Mouse (Mus musculus): ENCODE results near the gene Tlr4. TPM values are rescaled to one million over a fixed set of nuclear protein-coding genes. Genes with fewer than 3 reads are reported as not detected.

Gene Tlr4
- polyA plus RNA-seq, 1 experiment from 2014 or later = 0.91 TPM

DNA sequence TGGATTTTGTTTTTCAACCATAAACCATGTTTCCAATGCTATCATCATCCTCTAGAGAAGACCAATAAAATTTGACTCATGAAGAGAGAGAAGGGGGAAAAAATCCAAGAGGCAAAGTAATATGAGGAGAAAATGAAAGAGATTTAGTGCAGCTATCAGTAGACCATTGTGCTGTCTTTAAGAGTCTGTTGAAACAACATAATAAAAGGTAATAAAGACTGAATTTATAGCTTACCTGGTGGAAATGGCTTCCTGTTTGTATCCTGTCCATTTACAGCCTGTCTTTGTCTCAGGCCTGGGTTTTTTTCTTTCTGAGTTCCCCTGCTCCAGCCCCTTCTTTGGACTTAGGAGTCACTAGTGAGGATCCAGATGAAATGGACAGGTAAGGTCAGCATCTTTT is 81.0 kb downstream of the Tlr4 start:
- Histone ChIP-seq H3K9me3 (no peaks in the 10 kb centered on the region), H3K4me2 (no peak overlapping the region), H3K27me3 (no peaks in the 10 kb centered on the region), H3K36me3 (no peaks in the 10 kb centered on the region), H3K4me3 (no peak overlapping the region), H3K4me1 (replicated peaks) (no peaks in the 10 kb centered on the region), H3K27ac (replicated peaks) (no peak overlapping the region), H3K9ac (no peak overlapping the region)
- ATAC-seq (ENCODE audit: low FRiP score, low read depth) = no peak

GRCm38 (mm10) chr4:66919630-66920372 is 92.4 kb downstream of the Tlr4 start:
- peaks cover 6% of the 10 kb centered on the region; the same call in 1 of the 2 replicates for H3K4me1 ChIP-seq (replicated peaks)
- no peak overlapping the region for H3K4me2 ChIP-seq
- no peaks in the 10 kb centered on the region for H3K9me3 ChIP-seq
- no peaks in the 10 kb centered on the region for H3K36me3 ChIP-seq
- WGBS = 67% methylated on average over 3 of the region's 3 CpGs
- ATAC-seq (ENCODE audit: low FRiP score, low read depth) = no peak
- no peak overlapping the region for H3K4me3 ChIP-seq
- no peak overlapping the region for H3K9ac ChIP-seq
- no peaks in the 10 kb centered on the region for H3K27me3 ChIP-seq
- H3K27ac ChIP-seq (replicated peaks) = no peak overlapping the region

DNA sequence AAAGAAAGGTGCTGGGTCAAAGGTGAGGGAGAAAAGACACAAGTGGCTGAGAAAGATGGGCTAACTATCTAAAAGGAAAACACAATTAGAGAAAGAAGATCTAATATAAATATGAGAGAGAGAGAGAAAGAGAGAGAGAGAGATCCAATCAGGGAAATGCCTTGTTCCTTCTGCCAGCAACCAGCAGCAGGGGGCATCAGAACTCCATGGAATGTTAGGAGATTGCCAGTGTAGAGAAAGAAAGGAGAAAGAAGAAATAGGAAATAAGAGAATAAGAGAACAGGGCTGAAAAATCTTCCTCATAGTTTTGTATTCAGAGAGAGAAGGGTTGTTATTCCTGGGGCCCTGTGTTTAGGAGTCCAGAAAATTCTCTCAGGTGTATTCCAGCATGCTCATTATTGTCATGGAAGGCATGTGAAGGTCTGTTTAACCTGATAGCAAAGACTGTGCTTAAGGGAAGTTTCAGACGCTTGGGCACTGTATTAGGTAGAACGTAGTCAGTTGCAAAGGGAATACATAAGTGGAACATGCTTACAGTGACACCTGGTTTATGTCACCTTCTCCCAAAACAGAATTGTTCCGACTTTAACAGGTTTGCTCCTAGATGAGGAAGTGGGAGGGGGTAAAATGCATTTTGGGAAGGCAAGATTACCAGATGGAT is 96.4 kb downstream of the Tlr4 start:
- no peaks in the 10 kb centered on the region for H3K9me3 ChIP-seq
- no peak overlapping the region for H3K9ac ChIP-seq
- H3K4me1 ChIP-seq (replicated peaks) = peaks cover 6% of the 10 kb centered on the region; the same call in 1 of the 2 replicates
- H3K4me3 ChIP-seq = no peak overlapping the region
- no peaks in the 10 kb centered on the region for H3K27me3 ChIP-seq
- WGBS = 45% methylated on average over 3 of the region's 3 CpGs
- peak; percentile 72; the same call in 1 of the 2 replicates for ATAC-seq (ENCODE audit: low FRiP score, low read depth)
- no peaks in the 10 kb centered on the region for H3K36me3 ChIP-seq
- no peak overlapping the region for H3K4me2 ChIP-seq
- 0 out of 2 replicates have a peak overlapping the region, but pooled peaks have one; percentile 45 for H3K27ac ChIP-seq (replicated peaks)

- H3K9ac ChIP-seq = no peak overlapping the region
- no peak overlapping the region for H3K4me2 ChIP-seq
- H3K9me3 ChIP-seq = no peaks in the 10 kb centered on the region
- 52% methylated on average over 4 of the region's 4 CpGs for WGBS
- peaks cover 6% of the 10 kb centered on the region; the same call in 1 of the 2 replicates for H3K4me1 ChIP-seq (replicated peaks)
- H3K4me3 ChIP-seq = no peak overlapping the region
- H3K27me3 ChIP-seq = no peaks in the 10 kb centered on the region
- no peaks in the 10 kb centered on the region for H3K36me3 ChIP-seq
- H3K27ac ChIP-seq (replicated peaks) = no peak overlapping the region
- no peak for ATAC-seq (ENCODE audit: low FRiP score, low read depth)
Observed at GRCm38 (mm10) chr4:66926066-66926465, 98.7 kb downstream of the Tlr4 start.

DNA sequence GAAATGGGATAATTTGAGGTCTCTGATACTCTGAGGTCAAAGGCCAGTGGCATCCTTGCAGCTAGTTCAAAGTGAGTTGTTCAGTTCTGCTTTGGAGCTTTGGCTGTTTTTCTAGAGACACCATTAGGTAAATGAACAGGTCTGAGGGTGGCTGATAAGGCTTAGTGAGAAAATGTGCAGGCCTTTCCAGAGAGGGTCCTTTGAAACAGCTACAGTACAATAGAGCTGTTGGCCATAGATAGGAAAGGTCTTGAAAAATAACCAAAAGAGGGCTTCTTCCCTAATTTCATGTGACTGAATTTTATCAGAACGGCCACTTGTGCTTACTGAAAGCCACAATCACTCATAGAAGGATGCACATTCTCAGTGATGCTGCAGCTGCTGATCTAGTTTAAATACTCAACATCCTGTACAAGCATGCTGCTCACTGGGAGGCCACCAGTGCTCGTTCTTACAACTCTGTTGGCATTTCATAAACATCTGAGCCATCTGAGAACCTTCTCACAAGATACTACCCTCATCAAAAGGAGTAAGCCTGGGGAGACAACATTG is 100.2 kb downstream of the Tlr4 start:
- Histone ChIP-seq H3K4me3 (no peak overlapping the region), H3K36me3 (no peaks in the 10 kb centered on the region), H3K9me3 (no peaks in the 10 kb centered on the region), H3K4me2 (no peak overlapping the region), H3K27ac (replicated peaks) (no peak overlapping the region), H3K27me3 (no peaks in the 10 kb centered on the region), H3K9ac (no peak overlapping the region), H3K4me1 (replicated peaks) (peaks cover 6% of the 10 kb centered on the region; the same call in 1 of the 2 replicates)
- no peak for ATAC-seq (ENCODE audit: low FRiP score, low read depth)
- WGBS = 60% methylated on average over 2 of the region's 2 CpGs

- 61% methylated on average over 4 of the region's 4 CpGs for WGBS
- Histone ChIP-seq H3K9ac (no peak overlapping the region), H3K36me3 (no peaks in the 10 kb centered on the region), H3K4me1 (replicated peaks) (no peaks in the 10 kb centered on the region), H3K9me3 (no peaks in the 10 kb centered on the region), H3K4me2 (no peak overlapping the region), H3K4me3 (no peak overlapping the region), H3K27me3 (no peaks in the 10 kb centered on the region), H3K27ac (replicated peaks) (no peak overlapping the region)
- ATAC-seq (ENCODE audit: low FRiP score, low read depth) = no peak
Observed at GRCm38 (mm10) chr4:66938489-66939061, 111.2 kb downstream of the Tlr4 start.

DNA sequence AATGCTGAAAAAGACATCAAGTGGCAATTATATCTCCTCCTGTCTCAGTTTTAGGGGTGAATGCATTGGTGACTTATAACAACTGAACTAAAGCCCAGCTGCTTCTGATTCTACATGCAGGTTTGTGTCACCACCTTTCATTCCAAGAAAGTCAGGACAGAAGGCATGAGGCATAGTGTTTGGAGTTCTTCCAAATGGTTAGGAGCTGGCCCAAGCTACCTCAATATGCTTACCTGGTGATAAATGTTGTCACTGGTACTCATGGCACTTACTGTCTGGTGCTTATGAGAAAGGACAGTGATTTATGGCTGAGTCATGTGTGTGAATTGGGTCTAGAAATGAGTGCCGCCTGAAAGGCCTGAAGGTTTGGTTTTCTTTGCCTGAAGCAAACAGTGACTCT is 114.5 kb downstream of the Tlr4 start:
- Histone ChIP-seq H3K27me3 (no peaks in the 10 kb centered on the region), H3K9me3 (no peaks in the 10 kb centered on the region), H3K27ac (replicated peaks) (no peak overlapping the region), H3K4me2 (no peak overlapping the region), H3K9ac (no peak overlapping the region), H3K4me1 (replicated peaks) (no peaks in the 10 kb centered on the region), H3K4me3 (no peak overlapping the region), H3K36me3 (no peaks in the 10 kb centered on the region)
- ATAC-seq (ENCODE audit: low FRiP score, low read depth) = no peak
- WGBS = 68% methylated on average over 1 of the region's 1 CpGs

- no peaks in the 10 kb centered on the region for H3K9me3 ChIP-seq
- no peak overlapping the region for H3K4me2 ChIP-seq
- no peak for ATAC-seq (ENCODE audit: low FRiP score, low read depth)
- H3K4me3 ChIP-seq = no peak overlapping the region
- no peak overlapping the region for H3K9ac ChIP-seq
- no peak overlapping the region for H3K27ac ChIP-seq (replicated peaks)
- H3K4me1 ChIP-seq (replicated peaks) = no peaks in the 10 kb centered on the region
- H3K27me3 ChIP-seq = no peaks in the 10 kb centered on the region
- no peaks in the 10 kb centered on the region for H3K36me3 ChIP-seq
Observed at GRCm38 (mm10) chr4:66943699-66944098, 116.3 kb downstream of the Tlr4 start.

DNA sequence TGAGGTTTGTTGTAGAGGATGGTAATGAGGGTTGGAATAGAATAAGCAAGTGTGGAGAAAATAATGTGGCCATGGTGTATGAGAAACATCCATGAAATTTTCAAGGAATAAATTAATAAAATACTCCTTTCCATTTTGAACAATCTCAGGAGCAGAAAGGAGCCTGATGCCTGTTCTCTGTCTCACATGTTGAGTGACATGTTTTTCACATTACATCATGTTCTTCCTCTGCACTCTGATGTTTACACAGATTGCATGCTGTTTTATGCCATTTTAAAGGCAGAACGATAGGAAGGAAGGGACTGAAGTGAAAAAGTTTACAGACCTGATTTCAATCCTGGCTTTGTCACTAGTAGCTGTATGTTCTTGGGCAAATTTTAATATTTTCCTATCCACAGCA is 120.3 kb downstream of the Tlr4 start:
- no peak overlapping the region for H3K27ac ChIP-seq (replicated peaks)
- WGBS = 43% methylated on average over 1 of the region's 1 CpGs
- no peak overlapping the region for H3K4me3 ChIP-seq

DNA sequence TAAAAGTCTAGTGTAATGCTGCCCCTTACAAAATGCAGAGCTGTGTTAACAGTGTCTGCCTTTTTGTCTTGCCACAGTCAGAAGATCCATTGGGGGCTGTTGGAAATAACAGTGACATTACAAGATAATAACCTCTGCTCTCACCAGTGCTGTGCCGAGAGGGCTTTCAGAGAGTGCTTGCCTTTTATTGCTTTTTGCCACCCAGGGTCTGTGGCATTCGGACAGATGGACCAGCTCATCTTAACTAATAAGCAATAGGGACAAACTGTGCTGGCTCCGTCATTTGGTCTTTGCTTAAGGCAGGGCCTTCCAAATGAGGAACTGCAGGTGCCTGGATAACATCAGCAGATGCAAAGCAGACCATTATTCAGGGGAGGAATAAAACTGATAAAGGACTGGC is 147.5 kb downstream of the Tlr4 start:
- H3K4me3 ChIP-seq = no peak overlapping the region
- no peak for ATAC-seq (ENCODE audit: low FRiP score, low read depth)
- WGBS = 63% methylated on average over 3 of the region's 3 CpGs

More for the DNA sequence above, 120.3 kb downstream of the Tlr4 start:
- H3K27me3 ChIP-seq = no peaks in the 10 kb centered on the region
- no peaks in the 10 kb centered on the region for H3K36me3 ChIP-seq
- H3K4me2 ChIP-seq = no peak overlapping the region
- no peak for ATAC-seq (ENCODE audit: low FRiP score, low read depth)
- H3K4me1 ChIP-seq (replicated peaks) = no peaks in the 10 kb centered on the region
- no peak overlapping the region for H3K9ac ChIP-seq
- H3K9me3 ChIP-seq = no peaks in the 10 kb centered on the region

More for the DNA sequence above, 147.5 kb downstream of the Tlr4 start:
- Histone ChIP-seq H3K9me3 (no peaks in the 10 kb centered on the region), H3K9ac (no peak overlapping the region), H3K27me3 (no peaks in the 10 kb centered on the region), H3K36me3 (no peaks in the 10 kb centered on the region), H3K4me1 (replicated peaks) (no peaks in the 10 kb centered on the region), H3K27ac (replicated peaks) (no peak overlapping the region), H3K4me2 (no peak overlapping the region)
